Mouse (Mus musculus): ENCODE data around the gene Acvr2a.

Acvr2a gene

GRCm38 (mm10) chr2:48885945-48886344 is 72.0 kb downstream of the Acvr2a start:
- DNase-seq = peak; percentile 90

DNA sequence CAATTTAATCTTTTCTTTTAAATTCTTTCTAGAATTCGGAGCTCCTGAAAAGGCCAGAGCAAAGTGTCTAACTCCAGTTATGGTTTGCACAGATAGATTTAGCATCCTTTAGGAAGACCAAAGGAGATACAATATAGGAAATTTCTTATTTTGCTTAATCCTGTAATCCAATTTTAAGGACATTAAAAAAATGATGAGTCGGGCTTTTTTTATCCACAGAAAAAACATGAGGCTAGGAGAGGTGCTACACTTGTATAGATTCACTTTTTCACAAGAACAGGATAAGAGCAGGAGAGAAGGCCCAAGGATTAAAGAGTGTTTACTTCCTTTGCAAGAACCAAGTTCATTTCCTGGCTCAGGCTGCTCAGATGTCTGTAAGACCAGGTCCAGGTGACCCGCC is 81.3 kb downstream of the Acvr2a start:
- DNase-seq = no peak

DNA sequence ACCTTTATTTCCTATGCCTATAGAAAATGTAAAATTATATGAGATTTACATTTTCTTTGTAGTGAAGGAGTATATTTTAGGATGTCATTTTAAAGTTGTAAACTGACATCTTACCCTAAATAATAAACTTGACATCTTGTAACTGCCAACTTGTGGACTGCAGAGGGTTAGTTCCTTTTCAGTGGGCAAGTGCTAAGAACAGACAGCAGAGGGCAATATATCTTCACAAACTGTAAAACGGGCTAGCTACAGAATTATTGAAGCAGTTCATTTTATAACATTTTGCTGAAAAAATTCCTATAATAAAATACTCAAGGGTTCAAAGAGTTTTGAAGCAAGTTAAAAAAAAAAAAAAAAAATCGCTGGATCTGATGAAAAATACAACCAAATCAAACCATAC is 95.0 kb downstream of the Acvr2a start:
- peak; percentile 28 for DNase-seq

GRCm38 (mm10) chr2:48914185-48914584 is 100.3 kb downstream of the Acvr2a start:
- DNase-seq = peak; percentile 5

- DNase-seq = no peak
These were observed 101.9 kb downstream of the Acvr2a start for GRCm38 (mm10) chr2:48915832-48916231.

GRCm38 (mm10) chr2:48935058-48935457 is 121.1 kb downstream of the Acvr2a start:
- no peak for DNase-seq

GRCm38 (mm10) chr2:48947761-48948160 is 133.9 kb downstream of the Acvr2a start:
- DNase-seq = no peak

DNA sequence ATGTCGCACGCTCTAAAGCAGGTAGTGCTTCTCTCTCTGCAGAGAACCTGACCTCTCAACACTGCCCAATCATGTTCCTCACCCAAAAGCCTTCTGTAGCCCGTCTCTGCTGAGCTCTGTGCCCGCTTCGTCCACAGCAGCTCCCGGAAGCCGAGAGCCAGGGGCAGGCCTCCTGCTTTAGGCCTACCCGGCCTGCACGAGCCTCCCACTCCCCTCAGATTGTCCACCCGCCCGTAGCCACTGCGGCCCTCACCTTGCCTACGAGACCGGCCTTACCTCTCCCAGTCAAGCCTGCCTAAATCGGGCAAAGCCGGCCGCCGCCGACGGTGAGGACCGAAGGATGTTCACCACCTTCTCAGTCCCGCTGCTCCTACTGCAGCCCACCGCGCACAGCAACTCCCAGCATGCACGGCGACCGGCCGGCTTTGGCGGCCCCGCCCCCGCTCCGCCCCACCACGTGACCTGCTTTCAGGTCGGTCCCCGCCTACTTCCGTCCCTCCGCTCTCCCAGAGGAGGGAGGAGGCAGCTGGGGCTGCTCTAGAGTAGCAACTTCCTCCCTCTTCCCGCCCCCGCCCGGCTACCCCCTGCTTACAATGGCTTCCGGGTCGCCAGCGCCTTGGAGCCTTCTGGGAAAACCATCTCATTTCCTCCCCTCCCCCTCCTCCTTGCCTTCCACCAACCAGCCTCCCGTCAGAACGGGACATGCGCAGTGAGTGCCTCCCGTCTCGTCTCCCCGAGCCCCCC is 135.1 kb downstream of the Acvr2a start, which contains the start of gene Mbd5:
Gene Mbd5 (plus strand): TSS at position 668 of the 744 bp plus-strand sequence.
- DNase-seq = peak; percentile 99

DNA sequence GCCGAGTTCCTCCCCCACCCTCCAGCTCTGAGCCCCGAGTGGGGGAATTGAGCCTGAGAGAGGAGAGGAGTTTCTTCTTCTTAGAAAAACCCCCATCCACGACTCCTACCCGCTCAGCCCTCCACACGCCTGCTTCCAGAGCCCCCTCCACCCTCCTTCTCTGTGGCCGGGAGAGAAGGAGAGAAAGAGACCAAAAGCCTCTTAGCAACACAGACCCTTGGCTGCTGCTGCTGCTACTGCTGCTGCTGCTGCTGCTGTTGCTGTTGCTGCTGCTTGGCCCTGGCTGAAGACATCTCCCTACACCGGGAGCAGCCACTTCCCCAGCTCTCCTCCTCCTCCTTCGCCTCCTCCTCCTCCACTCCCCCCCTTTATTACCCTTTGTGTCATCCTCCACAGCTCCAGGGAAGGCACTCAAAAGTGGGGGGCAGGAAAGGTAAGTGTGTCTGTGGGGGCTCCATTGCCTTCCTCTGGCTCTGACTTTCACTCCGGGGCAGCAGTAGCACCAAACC is 135.9 kb downstream of the Acvr2a start:
- peak; percentile 26 for DNase-seq

GRCm38 (mm10) chr2:48950252-48950315 is 136.2 kb downstream of the Acvr2a start, which contains the start of gene Orc4:
TSS of gene Orc4 (minus strand) at chr2:48950277.
- no peak for DNase-seq

DNA sequence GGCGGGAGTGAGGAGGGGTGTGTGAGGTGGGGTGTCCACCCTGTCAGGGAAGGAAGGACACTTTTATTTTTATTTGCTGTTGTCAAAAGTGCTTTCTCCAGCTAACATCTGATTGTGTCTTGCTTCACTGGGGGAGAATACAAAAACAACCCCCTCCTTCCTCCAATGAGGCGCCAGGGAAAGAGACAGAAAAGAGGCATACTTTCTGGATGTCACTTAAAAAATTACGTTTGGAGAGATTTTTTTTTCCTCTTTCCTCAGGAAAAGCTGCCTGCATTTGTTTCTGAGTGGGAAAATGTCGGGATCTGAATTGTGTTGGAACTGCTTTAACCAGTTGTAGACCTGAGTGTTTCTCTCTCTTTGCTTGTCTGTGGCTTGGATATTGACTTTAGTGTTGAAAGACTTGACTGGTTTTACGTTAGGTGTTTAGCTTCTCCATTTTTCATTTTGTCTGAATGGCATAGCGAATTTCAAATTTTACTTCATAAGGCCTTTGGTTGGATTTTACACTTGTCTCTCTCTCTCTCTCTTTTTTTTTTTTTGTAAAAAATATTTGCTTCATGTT is 136.5 kb downstream of the Acvr2a start:
- peak; percentile 7 for DNase-seq
